Mouse (Mus musculus) erythroblast, embryonic 14.5 days (primary cell): ENCODE measurements around the gene Mrps31. TPM values are rescaled to one million over a fixed set of nuclear protein-coding genes. Genes with fewer than 3 reads are reported as not detected.

ENCODE experiments used
- H3K27me3 ChIP-seq: 2 replicates; pipeline ENCODE4 v1.6.1; 2012; ENCODE audit warnings: inconsistent platforms; ENCODE audit not compliant: control insufficient read depth
- H3K36me3 ChIP-seq: 2 replicates; pipeline ENCODE4 v1.6.1; 2012; ENCODE audit warnings: mild to moderate bottlenecking, inconsistent platforms; ENCODE audit not compliant: control insufficient read depth
- H3K4me1 ChIP-seq: 2 replicates; pipeline ENCODE4 v1.6.1; 2012; ENCODE audit warnings: inconsistent platforms; ENCODE audit not compliant: control insufficient read depth
- H3K4me3 ChIP-seq: replicated peaks from 2 replicates; pipeline ENCODE3; 2012; ENCODE audit warnings: moderate library complexity, mild to moderate bottlenecking, inconsistent platforms
- H3K9me3 ChIP-seq: 2 replicates; pipeline ENCODE4 v1.6.1; 2012; ENCODE audit warnings: low read length, inconsistent platforms, mixed read lengths; ENCODE audit not compliant: control insufficient read depth
- GATA1 ChIP-seq: IDR thresholded peaks from 2 replicates; pipeline ENCODE4 v1.6.1; 2012; ENCODE audit warnings: low read length, inconsistent platforms, mixed read lengths
- TAL1 ChIP-seq: IDR thresholded peaks from 3 replicates; pipeline ENCODE4 v1.6.1; 2012; ENCODE audit warnings: low read length, inconsistent platforms, mixed read lengths
- polyA plus RNA-seq: library from polyadenylated mRNA; stranded (reverse); fragments of >175 nt; gene quantifications from 2 replicates; pipeline ENCODE4 v1.2.3, GENCODE M21; 2012

The Mrps31 gene
- 0.10 and 0.11 TPM in 2 replicates for polyA plus RNA-seq

GRCm38 (mm10) chr8:22411282-22411702 lies at the start of gene Mrps31:
Mrps31 (plus strand) TSS chr8:22411361.
- Histone ChIP-seq H3K36me3 (peaks cover 11% of the 10 kb centered on the region), H3K9me3 (no peaks in the 10 kb centered on the region), H3K4me3 (peak within 1 kb of the TSS; percentile 77), H3K27me3 (peaks cover 2% of the 10 kb centered on the region; the same call in 1 of the 2 replicates), H3K4me1 (peaks cover 32% of the 10 kb centered on the region)
- TF ChIP-seq TAL1, result no peak
- no peak for TF ChIP-seq GATA1

- Histone ChIP-seq H3K4me3 (no peak overlapping the region), H3K9me3 (no peaks in the 10 kb centered on the region; the same call in 1 of the 2 replicates), H3K36me3 (peaks cover 16% of the 10 kb centered on the region), H3K27me3 (no peaks in the 10 kb centered on the region), H3K4me1 (no peaks in the 10 kb centered on the region)
- TF ChIP-seq TAL1 (no peak), GATA1 (no peak)
Measured at GRCm38 (mm10) chr8:22376311-22376710, 34.9 kb upstream of the Mrps31 start.

- H3K4me1 ChIP-seq, result no peaks in the 10 kb centered on the region
- H3K9me3 ChIP-seq, result no peaks in the 10 kb centered on the region; the same call in 1 of the 2 replicates
- H3K4me3 ChIP-seq, result no peak overlapping the region
- TF ChIP-seq GATA1 (no peak), TAL1 (no peak)
- no peaks in the 10 kb centered on the region for H3K27me3 ChIP-seq
- H3K36me3 ChIP-seq, result peaks cover 22% of the 10 kb centered on the region
Measured at GRCm38 (mm10) chr8:22376903-22377302, 34.3 kb upstream of the Mrps31 start.

GRCm38 (mm10) chr8:22380934-22381333 lies 30.2 kb upstream of the Mrps31 start:
- Histone ChIP-seq H3K4me3 (no peak overlapping the region), H3K4me1 (no peaks in the 10 kb centered on the region), H3K9me3 (no peaks in the 10 kb centered on the region; the same call in 1 of the 2 replicates), H3K36me3 (peaks cover 41% of the 10 kb centered on the region), H3K27me3 (no peaks in the 10 kb centered on the region)
- TF ChIP-seq GATA1 (no peak), TAL1 (no peak)

- H3K36me3 ChIP-seq, result peaks cover 46% of the 10 kb centered on the region
- no peaks in the 10 kb centered on the region for H3K4me1 ChIP-seq
- H3K27me3 ChIP-seq, result no peaks in the 10 kb centered on the region
- no peak overlapping the region for H3K4me3 ChIP-seq
- TF ChIP-seq TAL1 (no peak), GATA1 (no peak)
- no peaks in the 10 kb centered on the region; the same call in 1 of the 2 replicates for H3K9me3 ChIP-seq
Measured at GRCm38 (mm10) chr8:22382824-22383595, 28.2 kb upstream of the Mrps31 start.

- Histone ChIP-seq H3K36me3 (peaks cover 61% of the 10 kb centered on the region), H3K9me3 (no peaks in the 10 kb centered on the region; the same call in 1 of the 2 replicates), H3K27me3 (no peaks in the 10 kb centered on the region), H3K4me1 (no peaks in the 10 kb centered on the region), H3K4me3 (no peak overlapping the region)
- TF ChIP-seq GATA1 (no peak), TAL1 (no peak)
Measured at GRCm38 (mm10) chr8:22385158-22385557, 26.0 kb upstream of the Mrps31 start.

GRCm38 (mm10) chr8:22389874-22390273 lies 21.3 kb upstream of the Mrps31 start:
- peaks cover 7% of the 10 kb centered on the region for H3K4me1 ChIP-seq
- no peak overlapping the region for H3K4me3 ChIP-seq
- H3K27me3 ChIP-seq, result no peaks in the 10 kb centered on the region
- H3K9me3 ChIP-seq, result no peaks in the 10 kb centered on the region
- TF ChIP-seq TAL1 (no peak), GATA1 (no peak)
- H3K36me3 ChIP-seq, result peaks cover 35% of the 10 kb centered on the region

GRCm38 (mm10) chr8:22390766-22391463 lies 20.2 kb upstream of the Mrps31 start:
- no peak overlapping the region for H3K4me3 ChIP-seq
- peaks cover 31% of the 10 kb centered on the region for H3K36me3 ChIP-seq
- H3K9me3 ChIP-seq, result no peaks in the 10 kb centered on the region
- peaks cover 9% of the 10 kb centered on the region for H3K4me1 ChIP-seq
- H3K27me3 ChIP-seq, result no peaks in the 10 kb centered on the region
- no peak for TF ChIP-seq GATA1
- no peak for TF ChIP-seq TAL1

- Histone ChIP-seq H3K9me3 (no peaks in the 10 kb centered on the region), H3K4me1 (peaks cover 28% of the 10 kb centered on the region), H3K27me3 (peaks cover 6% of the 10 kb centered on the region), H3K4me3 (no peak overlapping the region), H3K36me3 (peaks cover 9% of the 10 kb centered on the region)
- no peak for TF ChIP-seq TAL1
- TF ChIP-seq GATA1, result no peak
Measured at GRCm38 (mm10) chr8:22394471-22394870, 16.7 kb upstream of the Mrps31 start.
